Mouse (Mus musculus): ENCODE results near the gene Pde6h. TPM values are rescaled to one million over a fixed set of nuclear protein-coding genes. Genes with fewer than 3 reads are reported as not detected.
"Not testable (repeated sequence)": the region's sequence is repeated elsewhere in the genome, so short reads cannot be mapped to it uniquely, and the experiment has no call there.

The Pde6h gene
- polyA plus RNA-seq (2012; rRNA removed), result 0.14 TPM in 1 of 2 replicates, not detected in the other

DNA sequence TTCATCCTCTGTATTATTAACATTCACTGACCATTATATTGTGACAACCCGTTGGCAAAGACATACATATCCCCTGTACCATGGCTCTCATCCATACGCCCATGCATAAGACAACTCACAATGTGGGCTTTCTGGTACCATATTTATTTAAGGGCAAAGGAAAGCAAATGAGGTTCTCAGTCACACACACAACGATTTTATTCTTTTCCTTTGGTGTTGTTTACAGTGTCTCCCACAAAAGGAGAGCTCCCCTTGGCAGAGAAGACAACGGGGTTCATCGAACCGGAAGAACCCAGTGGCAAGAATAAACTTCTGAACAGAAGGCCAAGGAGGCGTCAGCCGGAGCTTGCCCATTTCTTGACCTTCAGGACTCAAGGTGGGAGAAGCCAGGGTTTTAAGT is at the start of gene Pde6h:
Pde6h (plus strand) TSS at position 301 of the 400 bp plus-strand sequence.
- TF ChIP-seq POLR2A (IDR thresholded peaks at IDR 0.05; ENCODE audit: borderline replicate concordance, extremely low read depth, insufficient read depth, insufficient read length, poor library complexity, severe bottlenecking), result no peak
- no peak for TF ChIP-seq CTCF (IDR thresholded peaks at IDR 0.05; ENCODE audit: borderline replicate concordance, extremely low read depth, insufficient read depth, insufficient read length)

GRCm38 (mm10) chr6:136874599-136874998 is 49.0 kb upstream of the Pde6h start:
- TF ChIP-seq POLR2A (IDR thresholded peaks at IDR 0.05; ENCODE audit: borderline replicate concordance, extremely low read depth, insufficient read depth, insufficient read length, poor library complexity, severe bottlenecking), result no peak
- TF ChIP-seq CTCF (IDR thresholded peaks at IDR 0.05; ENCODE audit: borderline replicate concordance, extremely low read depth, insufficient read depth, insufficient read length), result no peak

More for the DNA sequence above, at the start of gene Pde6h:
- no peak for DNase-seq (ENCODE audit: low read depth)

DNA sequence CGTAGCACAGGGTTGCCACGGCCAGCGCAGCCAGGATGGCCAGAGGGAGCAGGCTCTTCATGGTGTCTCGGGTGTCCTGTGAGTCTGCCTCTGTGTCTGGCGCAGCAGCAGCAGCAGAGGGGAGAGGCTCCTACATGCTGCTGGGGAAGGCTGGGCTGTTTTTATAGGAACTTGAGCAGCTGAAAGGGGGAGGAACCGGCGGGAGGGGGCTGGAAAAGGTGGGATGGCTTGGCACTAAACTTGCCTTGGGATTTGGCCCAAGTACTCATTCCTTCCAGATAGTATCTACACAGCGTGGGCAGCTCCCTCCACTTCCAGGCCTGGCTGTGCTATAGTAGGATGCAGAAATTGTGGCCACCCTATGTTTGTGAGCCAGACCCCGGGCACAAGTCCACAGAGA is 48.0 kb upstream of the Pde6h start, which contains the start of gene Mgp:
Mgp (minus strand) TSS at position 154 of the 400 bp plus-strand sequence.
- TF ChIP-seq CTCF (IDR thresholded peaks at IDR 0.05; ENCODE audit: borderline replicate concordance, extremely low read depth, insufficient read depth, insufficient read length) (no peak), POLR2A (IDR thresholded peaks at IDR 0.05; ENCODE audit: borderline replicate concordance, extremely low read depth, insufficient read depth, insufficient read length, poor library complexity, severe bottlenecking) (no peak)
- no peak for DNase-seq (ENCODE audit: low read depth)

More at GRCm38 (mm10) chr6:136874599-136874998, 49.0 kb upstream of the Pde6h start:
- peak; percentile 76 for DNase-seq (ENCODE audit: low read depth)

- DNase-seq (ENCODE audit: low read depth), result no peak
- TF ChIP-seq CTCF (IDR thresholded peaks at IDR 0.05; ENCODE audit: borderline replicate concordance, extremely low read depth, insufficient read depth, insufficient read length), result no peak
- no peak for TF ChIP-seq POLR2A (IDR thresholded peaks at IDR 0.05; ENCODE audit: borderline replicate concordance, extremely low read depth, insufficient read depth, insufficient read length, poor library complexity, severe bottlenecking)
Measured at GRCm38 (mm10) chr6:136881678-136882077, 42.0 kb upstream of the Pde6h start.

DNA sequence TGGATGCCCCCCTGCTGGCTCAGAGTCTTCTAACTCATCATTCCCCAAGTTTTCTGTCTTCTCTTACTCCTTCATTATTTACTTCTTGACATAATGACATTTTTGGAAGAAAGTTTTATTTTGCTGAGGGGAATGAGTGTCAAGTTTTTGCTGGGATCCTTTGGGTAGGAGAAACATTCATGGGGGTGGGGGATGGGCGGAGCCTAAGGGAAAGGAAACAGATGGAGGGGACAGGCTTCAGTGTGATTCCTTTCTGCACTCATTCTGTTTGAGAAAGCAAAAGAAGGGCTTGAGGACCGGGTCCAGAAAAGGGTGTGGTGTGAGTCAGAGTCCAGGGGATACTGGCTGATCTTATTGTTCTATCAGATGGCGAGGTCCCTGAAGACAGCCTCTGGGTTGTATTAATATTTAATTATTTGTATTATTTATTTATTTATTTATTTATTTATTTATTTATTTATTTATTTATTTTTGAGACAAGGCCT is 40.2 kb upstream of the Pde6h start:
- TF ChIP-seq CTCF (IDR thresholded peaks at IDR 0.05; ENCODE audit: borderline replicate concordance, extremely low read depth, insufficient read depth, insufficient read length) (no peak), POLR2A (IDR thresholded peaks at IDR 0.05; ENCODE audit: borderline replicate concordance, extremely low read depth, insufficient read depth, insufficient read length, poor library complexity, severe bottlenecking) (no peak)
- no peak for DNase-seq (ENCODE audit: low read depth)

GRCm38 (mm10) chr6:136883961-136884360 is 39.7 kb upstream of the Pde6h start:
- TF ChIP-seq POLR2A (IDR thresholded peaks at IDR 0.05; ENCODE audit: borderline replicate concordance, extremely low read depth, insufficient read depth, insufficient read length, poor library complexity, severe bottlenecking) (no peak), CTCF (IDR thresholded peaks at IDR 0.05; ENCODE audit: borderline replicate concordance, extremely low read depth, insufficient read depth, insufficient read length) (no peak)
- no peak for DNase-seq (ENCODE audit: low read depth)

DNA sequence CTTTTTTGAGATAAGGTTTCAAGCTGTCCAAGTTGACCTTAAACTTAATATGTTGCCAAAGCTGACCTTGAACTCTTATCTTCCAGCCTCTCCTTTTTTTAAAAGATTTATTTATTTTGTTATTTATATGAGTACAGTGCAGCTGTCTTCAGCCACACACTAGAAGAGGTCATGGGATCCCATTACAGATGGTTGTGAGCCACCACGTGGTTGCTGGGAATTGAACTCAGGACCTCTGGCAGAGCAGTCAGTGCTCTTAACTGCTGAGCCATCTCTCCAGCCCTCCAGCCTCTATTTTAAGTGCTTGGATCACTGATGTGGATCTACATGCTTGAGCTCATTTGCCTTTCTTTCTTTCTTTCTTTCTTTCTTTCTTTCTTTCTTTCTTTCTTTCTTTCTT is 38.9 kb upstream of the Pde6h start:
- DNase-seq (ENCODE audit: low read depth), result not testable (repeated sequence)

DNA sequence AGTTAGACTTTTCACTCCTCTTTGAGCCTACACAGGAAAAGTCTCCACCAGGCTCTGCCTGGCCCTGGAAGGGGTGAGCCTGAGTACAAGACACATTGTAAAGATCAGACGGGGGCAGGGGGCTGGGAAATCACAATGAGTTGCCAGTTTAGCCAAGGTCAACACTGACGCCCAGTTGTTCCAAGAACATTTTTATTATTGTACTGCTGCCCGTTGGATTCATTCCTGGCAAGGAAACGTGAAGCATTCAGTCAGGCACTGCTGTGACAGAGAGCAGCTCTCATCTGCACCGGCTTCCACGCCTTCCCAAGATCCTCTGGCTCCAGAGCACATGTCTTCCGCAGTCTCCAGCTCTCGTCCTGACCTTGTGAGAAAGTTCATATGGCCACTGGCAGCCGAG is 35.8 kb upstream of the Pde6h start:
- no peak for DNase-seq (ENCODE audit: low read depth)
- no peak for TF ChIP-seq CTCF (IDR thresholded peaks at IDR 0.05; ENCODE audit: borderline replicate concordance, extremely low read depth, insufficient read depth, insufficient read length)
- no peak for TF ChIP-seq POLR2A (IDR thresholded peaks at IDR 0.05; ENCODE audit: borderline replicate concordance, extremely low read depth, insufficient read depth, insufficient read length, poor library complexity, severe bottlenecking)

DNA sequence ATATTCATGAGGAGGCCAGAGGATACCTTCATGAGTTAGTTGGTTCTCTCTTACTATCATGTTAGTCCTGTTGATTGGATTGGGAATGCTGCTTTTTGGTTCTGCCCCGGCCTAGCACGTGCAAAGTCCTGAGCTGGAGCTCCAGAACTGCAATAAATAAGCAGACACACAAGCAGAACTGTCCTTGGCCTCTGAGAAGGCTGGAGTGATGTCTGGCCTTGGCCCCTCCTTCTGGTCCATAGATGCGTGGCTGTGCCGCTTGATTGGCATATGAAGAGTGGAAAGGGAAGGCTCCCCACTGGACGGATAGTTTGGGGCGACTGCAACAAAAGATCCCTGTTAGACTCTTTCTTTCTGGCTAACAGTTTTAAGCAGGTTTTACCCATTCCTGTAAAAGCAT is 34.6 kb upstream of the Pde6h start:
- TF ChIP-seq CTCF (IDR thresholded peaks at IDR 0.05; ENCODE audit: borderline replicate concordance, extremely low read depth, insufficient read depth, insufficient read length) (no peak), POLR2A (IDR thresholded peaks at IDR 0.05; ENCODE audit: borderline replicate concordance, extremely low read depth, insufficient read depth, insufficient read length, poor library complexity, severe bottlenecking) (no peak)
- DNase-seq (ENCODE audit: low read depth), result no peak

DNA sequence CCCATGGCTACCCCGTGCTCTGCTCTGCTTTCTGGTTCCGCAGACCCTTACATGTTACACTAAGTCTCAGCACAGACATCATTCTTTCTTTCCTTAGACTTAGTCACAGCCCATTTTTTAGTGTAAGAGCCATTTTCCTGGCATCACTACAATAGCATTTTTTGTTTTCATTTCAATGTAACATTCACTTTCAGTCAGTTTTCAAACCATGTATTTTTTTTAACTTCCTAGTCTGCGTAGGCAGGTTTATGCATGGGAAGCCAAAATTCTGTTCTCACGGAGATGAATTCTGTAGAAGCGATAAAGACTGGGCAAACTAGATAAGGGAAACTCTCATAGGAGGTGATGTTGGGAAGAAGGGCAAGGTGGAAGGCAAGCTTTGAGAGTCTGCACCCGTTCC is 34.1 kb upstream of the Pde6h start:
- TF ChIP-seq POLR2A (IDR thresholded peaks at IDR 0.05; ENCODE audit: borderline replicate concordance, extremely low read depth, insufficient read depth, insufficient read length, poor library complexity, severe bottlenecking), result no peak
- TF ChIP-seq CTCF (IDR thresholded peaks at IDR 0.05; ENCODE audit: borderline replicate concordance, extremely low read depth, insufficient read depth, insufficient read length), result no peak
- no peak for DNase-seq (ENCODE audit: low read depth)

- no peak for TF ChIP-seq POLR2A (IDR thresholded peaks at IDR 0.05; ENCODE audit: borderline replicate concordance, extremely low read depth, insufficient read depth, insufficient read length, poor library complexity, severe bottlenecking)
- no peak for TF ChIP-seq CTCF (IDR thresholded peaks at IDR 0.05; ENCODE audit: borderline replicate concordance, extremely low read depth, insufficient read depth, insufficient read length)
- no peak for DNase-seq (ENCODE audit: low read depth)
Measured at GRCm38 (mm10) chr6:136892002-136892401, 31.6 kb upstream of the Pde6h start.

- DNase-seq (ENCODE audit: low read depth), result no peak
- no peak for TF ChIP-seq CTCF (IDR thresholded peaks at IDR 0.05; ENCODE audit: borderline replicate concordance, extremely low read depth, insufficient read depth, insufficient read length)
- no peak for TF ChIP-seq POLR2A (IDR thresholded peaks at IDR 0.05; ENCODE audit: borderline replicate concordance, extremely low read depth, insufficient read depth, insufficient read length, poor library complexity, severe bottlenecking)
Measured at GRCm38 (mm10) chr6:136894532-136895339, 28.9 kb upstream of the Pde6h start.
